Mouse (Mus musculus): ENCODE measurements around the gene Tspan32. TPM values are rescaled to one million over a fixed set of nuclear protein-coding genes. Genes with fewer than 3 reads are reported as not detected.
A peak's percentile ranks its signal among the peaks of the same experiment; 100 is the strongest.

The Tspan32 gene
- polyA plus RNA-seq, 1 experiment from 2014 or later, result 115 TPM

DNA sequence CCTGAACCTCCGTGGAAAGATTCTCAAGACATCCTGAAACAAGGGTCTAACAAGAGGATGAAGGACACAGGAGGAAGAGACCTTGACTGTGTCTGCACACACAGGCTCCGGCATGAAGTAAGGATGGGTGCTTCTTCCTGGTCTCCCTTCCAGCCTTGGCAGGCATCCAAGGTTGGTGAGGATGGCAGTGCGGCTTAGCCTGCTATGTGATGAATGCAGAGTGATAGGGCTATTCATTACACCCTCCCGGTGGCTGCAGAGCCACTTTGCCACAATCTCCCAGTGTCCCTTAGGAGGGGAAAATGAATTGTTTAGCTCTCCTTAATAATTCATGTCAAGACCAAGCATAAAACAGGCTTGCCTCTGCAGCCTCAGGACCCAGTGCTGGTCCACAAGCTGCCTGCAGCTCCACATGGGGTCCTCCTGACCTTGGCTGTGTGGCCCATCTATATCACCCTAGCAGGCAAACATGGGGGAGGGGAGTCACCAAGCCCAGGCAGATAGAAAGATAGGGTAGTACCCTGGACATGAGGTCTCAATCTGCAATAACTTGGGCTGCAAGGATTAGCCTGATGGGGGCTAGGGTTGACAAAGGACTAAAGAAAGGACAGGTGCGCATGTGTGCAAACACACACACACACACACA, 7.5 kb downstream of the Tspan32 start:
- H3K4me1 ChIP-seq (replicated peaks; ENCODE audit: control insufficient read depth, insufficient read depth, low read length), result peaks cover 44% of the 10 kb centered on the region
- DNase-seq (ENCODE audit: low spot score), result no peak
- WGBS, result 73% methylated on average over 5 of the region's 5 CpGs
- no peak overlapping the region for H3K4me3 ChIP-seq (ENCODE audit: low read depth, low read length)
- H3K27me3 ChIP-seq (replicated peaks; ENCODE audit: control insufficient read depth, insufficient read depth, low read length), result no peaks in the 10 kb centered on the region
- H3K9me3 ChIP-seq (ENCODE audit: control insufficient read depth, low read length), result no peaks in the 10 kb centered on the region
- ATAC-seq (replicated peaks; ENCODE audit: low FRiP score), result no peak
- H3K9ac ChIP-seq (ENCODE audit: low read depth, low read length), result no peak overlapping the region
- no peak overlapping the region for H3K27ac ChIP-seq (ENCODE audit: low read depth, low read length)
- no peaks in the 10 kb centered on the region for H3K36me3 ChIP-seq (ENCODE audit: control insufficient read depth, insufficient read depth, low read length)
- H3K4me2 ChIP-seq, result no peak overlapping the region

DNA sequence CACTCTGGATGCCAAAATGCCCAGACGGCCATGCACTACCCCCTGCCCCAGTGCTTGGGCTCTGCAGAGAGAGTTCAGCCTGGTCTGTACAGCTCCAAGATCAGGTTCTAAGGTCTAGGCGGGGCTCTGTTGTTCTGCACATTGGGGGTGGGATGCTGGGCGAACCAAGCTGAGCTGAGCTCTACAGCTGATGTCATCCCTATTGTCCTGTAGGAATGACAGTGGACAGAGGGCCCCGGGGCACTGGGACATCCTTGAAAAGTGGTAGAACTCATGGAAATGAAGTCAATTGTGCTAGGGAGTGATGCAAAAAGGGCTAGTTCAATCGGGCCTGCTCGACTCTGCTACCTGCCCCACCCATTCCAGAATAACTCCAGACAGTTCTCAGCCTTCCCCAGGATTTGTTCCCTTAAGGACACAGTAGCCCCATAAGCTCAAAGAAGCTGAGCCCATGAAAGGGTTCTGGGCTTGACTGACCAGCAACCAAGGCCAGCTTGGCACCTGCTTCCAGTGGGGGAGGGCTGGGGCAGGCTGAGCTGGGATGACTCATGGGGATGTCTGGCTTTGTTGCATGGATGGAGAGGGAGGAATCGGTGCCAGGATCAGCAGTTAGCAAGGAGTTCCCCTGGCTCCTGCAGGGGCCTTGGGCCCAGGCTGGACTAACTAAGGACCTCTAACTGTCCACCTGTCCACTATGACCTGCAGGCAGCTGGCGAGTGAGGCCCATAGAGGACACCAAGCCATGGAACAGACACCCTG, 8.8 kb downstream of the Tspan32 start:
- peaks cover 36% of the 10 kb centered on the region for H3K4me1 ChIP-seq (replicated peaks; ENCODE audit: control insufficient read depth, insufficient read depth, low read length)
- DNase-seq (ENCODE audit: low spot score), result no peak
- no peak overlapping the region for H3K27ac ChIP-seq (ENCODE audit: low read depth, low read length)
- H3K4me2 ChIP-seq, result no peak overlapping the region
- no peaks in the 10 kb centered on the region for H3K9me3 ChIP-seq (ENCODE audit: control insufficient read depth, low read length)
- no peaks in the 10 kb centered on the region for H3K27me3 ChIP-seq (replicated peaks; ENCODE audit: control insufficient read depth, insufficient read depth, low read length)
- H3K9ac ChIP-seq (ENCODE audit: low read depth, low read length), result no peak overlapping the region
- no peak overlapping the region for H3K4me3 ChIP-seq (ENCODE audit: low read depth, low read length)
- no peak for ATAC-seq (replicated peaks; ENCODE audit: low FRiP score)
- H3K36me3 ChIP-seq (ENCODE audit: control insufficient read depth, insufficient read depth, low read length), result no peaks in the 10 kb centered on the region
- WGBS, result 69% methylated on average over 8 of the region's 8 CpGs

DNA sequence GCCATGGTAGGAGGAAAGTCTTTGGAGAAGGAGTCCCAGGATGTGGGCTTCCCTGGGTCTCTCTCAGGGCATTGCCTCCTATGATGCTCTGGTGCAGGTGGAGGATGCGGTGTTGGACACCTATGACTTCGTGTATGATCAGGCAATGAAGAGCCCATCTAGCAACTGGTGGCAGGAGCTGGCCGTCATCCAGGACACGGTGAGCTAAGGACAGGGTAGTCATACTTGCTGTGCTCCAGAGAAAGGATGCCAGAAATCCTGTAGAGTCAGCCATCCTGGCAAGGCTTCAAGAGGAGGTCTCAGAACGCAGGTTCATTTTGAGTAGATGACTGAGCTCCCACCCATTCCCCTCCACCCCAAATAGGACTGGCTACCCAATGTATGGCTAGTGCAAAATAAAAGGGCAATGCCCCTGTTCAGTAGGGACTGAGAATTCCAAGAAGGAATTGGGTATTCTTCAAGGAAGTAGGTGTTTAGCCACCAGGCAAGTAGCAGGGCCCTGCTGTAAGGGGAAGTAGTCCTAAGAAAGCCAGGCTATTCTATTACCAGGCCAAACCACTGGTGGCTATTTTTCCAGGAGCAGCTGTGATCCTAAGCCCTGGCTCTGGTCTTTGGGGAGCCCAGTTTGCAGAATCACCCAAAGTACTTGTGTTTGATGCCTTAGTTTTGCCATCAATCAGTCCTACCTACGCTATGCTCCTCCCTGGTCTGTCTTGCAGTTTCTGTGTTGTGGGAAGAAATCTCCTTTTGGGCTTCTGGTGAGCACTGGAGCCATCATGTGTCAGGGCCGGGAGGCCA, 10.2 kb downstream of the Tspan32 start:
- H3K4me1 ChIP-seq (replicated peaks; ENCODE audit: control insufficient read depth, insufficient read depth, low read length), result peaks cover 23% of the 10 kb centered on the region
- H3K27ac ChIP-seq (ENCODE audit: low read depth, low read length), result no peak overlapping the region; the same call in 1 of the 2 replicates
- no peaks in the 10 kb centered on the region for H3K27me3 ChIP-seq (replicated peaks; ENCODE audit: control insufficient read depth, insufficient read depth, low read length)
- H3K36me3 ChIP-seq (ENCODE audit: control insufficient read depth, insufficient read depth, low read length), result no peaks in the 10 kb centered on the region
- DNase-seq (ENCODE audit: low spot score) (no peak), ATAC-seq (replicated peaks; ENCODE audit: low FRiP score) (no peak)
- H3K9ac ChIP-seq (ENCODE audit: low read depth, low read length), result no peak overlapping the region
- no peaks in the 10 kb centered on the region for H3K9me3 ChIP-seq (ENCODE audit: control insufficient read depth, low read length)
- no peak overlapping the region for H3K4me3 ChIP-seq (ENCODE audit: low read depth, low read length)
- 83% methylated on average over 7 of the region's 7 CpGs for WGBS
- no peak overlapping the region for H3K4me2 ChIP-seq

DNA sequence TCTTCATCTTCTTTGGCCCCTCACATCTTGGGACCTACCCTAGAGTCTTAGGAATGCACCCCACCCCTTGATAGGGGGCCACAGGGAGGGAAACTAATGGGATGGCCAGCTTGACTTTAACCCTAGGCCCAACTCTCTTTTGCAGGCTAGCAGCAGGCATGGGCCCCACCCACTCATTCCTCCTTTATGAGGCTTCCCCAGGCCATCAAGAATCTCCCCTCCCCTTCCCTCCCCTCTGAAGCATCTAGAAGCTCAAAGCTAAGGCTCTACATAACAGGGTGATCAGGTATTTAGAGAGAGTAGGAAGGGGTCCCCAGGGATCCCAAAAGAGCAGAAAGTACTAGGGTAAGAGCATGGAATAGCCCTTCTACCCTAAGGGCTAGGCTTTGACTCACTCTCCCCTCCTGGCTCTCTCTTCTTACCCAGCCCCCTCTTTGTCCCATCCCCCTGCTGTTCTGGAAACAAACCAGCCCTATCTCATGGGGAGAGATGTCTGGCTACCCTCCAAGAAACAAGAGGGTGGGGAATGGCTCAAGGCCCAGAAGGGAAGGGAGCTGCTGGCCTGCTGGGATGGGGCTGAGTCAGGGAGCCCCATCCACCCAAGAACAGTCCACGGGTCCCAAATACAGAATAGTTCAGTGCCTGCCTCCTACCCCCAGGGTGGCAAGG, 11.0 kb downstream of the Tspan32 start:
- Histone ChIP-seq H3K27me3 (replicated peaks; ENCODE audit: control insufficient read depth, insufficient read depth, low read length) (no peaks in the 10 kb centered on the region), H3K27ac (ENCODE audit: low read depth, low read length) (no peak overlapping the region)

DNA sequence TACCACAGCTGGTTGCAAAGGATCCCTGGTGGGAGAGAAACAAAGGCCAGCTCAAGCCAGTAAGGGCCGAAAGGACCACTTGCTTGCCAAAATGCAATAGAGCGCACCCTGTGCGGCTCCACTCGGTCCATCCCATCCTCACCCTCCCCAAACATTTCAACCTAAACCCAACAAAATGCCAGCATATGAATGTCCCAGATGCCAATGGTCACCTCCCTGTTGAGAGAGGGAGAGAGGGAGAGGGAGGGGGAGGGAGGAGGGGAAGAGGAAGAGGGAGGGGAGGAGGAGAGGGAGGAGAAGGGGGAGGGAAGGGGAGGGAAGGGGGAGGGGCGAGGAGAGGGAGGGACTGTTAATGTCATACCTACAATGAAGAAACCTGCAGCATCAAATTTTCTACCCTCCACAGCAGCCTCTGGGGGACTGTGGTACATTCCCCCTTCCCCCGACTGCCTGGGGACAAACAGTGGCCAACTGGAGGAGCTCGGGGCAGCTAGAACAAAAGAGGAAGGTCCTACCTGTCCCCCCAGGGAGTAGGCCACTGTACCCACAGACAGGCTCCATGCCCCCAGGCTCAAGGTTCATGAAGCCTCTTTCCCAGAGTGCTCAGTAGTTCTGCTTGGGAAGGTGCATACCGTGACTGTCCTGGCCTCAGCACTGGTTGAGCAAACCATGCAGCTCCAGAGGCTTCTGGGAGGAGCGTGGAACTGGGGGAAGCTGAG, 11.7 kb downstream of the Tspan32 start:
- Histone ChIP-seq H3K27me3 (replicated peaks; ENCODE audit: control insufficient read depth, insufficient read depth, low read length) (no peaks in the 10 kb centered on the region), H3K4me1 (replicated peaks; ENCODE audit: control insufficient read depth, insufficient read depth, low read length) (peaks cover 18% of the 10 kb centered on the region), H3K27ac (ENCODE audit: low read depth, low read length) (no peak overlapping the region), H3K4me3 (ENCODE audit: low read depth, low read length) (no peak overlapping the region), H3K9me3 (ENCODE audit: control insufficient read depth, low read length) (no peaks in the 10 kb centered on the region), H3K4me2 (no peak overlapping the region), H3K36me3 (ENCODE audit: control insufficient read depth, insufficient read depth, low read length) (no peaks in the 10 kb centered on the region), H3K9ac (ENCODE audit: low read depth, low read length) (no peak overlapping the region)
- DNase-seq (ENCODE audit: low spot score) (no peak), ATAC-seq (replicated peaks; ENCODE audit: low FRiP score) (no peak)
- WGBS, result 67% methylated on average over 9 of the region's 9 CpGs

More for the DNA sequence above, 11.0 kb downstream of the Tspan32 start:
- no peak overlapping the region for H3K4me3 ChIP-seq (ENCODE audit: low read depth, low read length)
- H3K9me3 ChIP-seq (ENCODE audit: control insufficient read depth, low read length), result no peaks in the 10 kb centered on the region
- H3K9ac ChIP-seq (ENCODE audit: low read depth, low read length), result no peak overlapping the region
- H3K4me1 ChIP-seq (replicated peaks; ENCODE audit: control insufficient read depth, insufficient read depth, low read length), result peaks cover 16% of the 10 kb centered on the region
- DNase-seq (ENCODE audit: low spot score), result no peak
- no peaks in the 10 kb centered on the region for H3K36me3 ChIP-seq (ENCODE audit: control insufficient read depth, insufficient read depth, low read length)
- no peak overlapping the region for H3K4me2 ChIP-seq
- WGBS, result 27% methylated on average over 1 of the region's 1 CpGs
- ATAC-seq (replicated peaks; ENCODE audit: low FRiP score), result no peak

DNA sequence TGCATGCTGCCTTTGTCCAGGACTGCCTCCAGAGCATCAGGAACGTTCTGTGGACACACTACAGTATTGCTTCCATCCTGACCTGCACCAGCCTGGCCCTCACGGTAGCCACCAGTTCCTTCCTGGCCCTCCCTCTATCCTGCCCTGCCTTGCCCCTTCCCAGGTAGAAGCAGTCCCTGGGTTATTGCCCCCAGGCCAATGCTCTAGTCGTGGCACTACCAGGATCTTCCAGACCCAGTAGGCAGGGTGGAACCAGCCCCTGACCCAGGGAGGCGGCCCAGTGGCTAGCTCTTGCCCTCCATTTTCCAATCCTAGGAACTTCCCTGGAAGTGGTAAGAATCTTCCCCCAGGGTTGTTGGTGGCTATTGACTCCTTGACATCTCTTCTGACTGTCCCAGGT, 12.3 kb downstream of the Tspan32 start:
- no peaks in the 10 kb centered on the region for H3K9me3 ChIP-seq (ENCODE audit: control insufficient read depth, low read length)
- peaks cover 15% of the 10 kb centered on the region for H3K4me1 ChIP-seq (replicated peaks; ENCODE audit: control insufficient read depth, insufficient read depth, low read length)
- no peaks in the 10 kb centered on the region for H3K36me3 ChIP-seq (ENCODE audit: control insufficient read depth, insufficient read depth, low read length)
- H3K4me3 ChIP-seq (ENCODE audit: low read depth, low read length), result no peak overlapping the region
- DNase-seq (ENCODE audit: low spot score), result no peak
- 78% methylated on average over 4 of the region's 4 CpGs for WGBS
- H3K27ac ChIP-seq (ENCODE audit: low read depth, low read length), result no peak overlapping the region
- H3K4me2 ChIP-seq, result no peak overlapping the region
- ATAC-seq (replicated peaks; ENCODE audit: low FRiP score), result no peak
- H3K9ac ChIP-seq (ENCODE audit: low read depth, low read length), result no peak overlapping the region
- no peaks in the 10 kb centered on the region for H3K27me3 ChIP-seq (replicated peaks; ENCODE audit: control insufficient read depth, insufficient read depth, low read length)

DNA sequence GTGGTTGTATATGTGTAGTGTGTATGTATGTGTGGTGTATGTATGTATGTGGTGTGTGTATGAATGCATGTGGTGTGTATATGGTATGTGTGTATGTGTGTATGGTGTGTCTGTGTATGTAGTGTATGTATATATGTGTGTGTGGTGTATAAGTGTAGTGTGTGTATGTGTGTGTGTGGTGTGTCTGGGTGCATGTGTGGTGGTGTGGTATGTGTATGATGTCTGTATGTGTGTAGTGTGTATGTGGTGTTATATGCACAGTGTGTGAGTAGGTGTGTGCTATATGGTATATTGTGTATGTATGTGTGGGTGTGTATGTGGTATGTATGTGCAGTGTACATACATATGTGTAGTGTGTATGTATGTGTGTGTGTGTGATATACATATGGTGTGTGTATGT, 15.2 kb downstream of the Tspan32 start:
- Histone ChIP-seq H3K36me3 (ENCODE audit: control insufficient read depth, insufficient read depth, low read length) (no peaks in the 10 kb centered on the region), H3K4me2 (no peak overlapping the region), H3K9me3 (ENCODE audit: control insufficient read depth, low read length) (no peaks in the 10 kb centered on the region), H3K4me3 (ENCODE audit: low read depth, low read length) (no peak overlapping the region), H3K27ac (ENCODE audit: low read depth, low read length) (no peak overlapping the region), H3K9ac (ENCODE audit: low read depth, low read length) (no peak overlapping the region), H3K4me1 (replicated peaks; ENCODE audit: control insufficient read depth, insufficient read depth, low read length) (peaks cover 14% of the 10 kb centered on the region; the same call in 1 of the 2 replicates), H3K27me3 (replicated peaks; ENCODE audit: control insufficient read depth, insufficient read depth, low read length) (no peaks in the 10 kb centered on the region)
- DNase-seq (ENCODE audit: low spot score) (no peak), ATAC-seq (replicated peaks; ENCODE audit: low FRiP score) (peak; percentile 2; the same call in 1 of the 2 replicates)

DNA sequence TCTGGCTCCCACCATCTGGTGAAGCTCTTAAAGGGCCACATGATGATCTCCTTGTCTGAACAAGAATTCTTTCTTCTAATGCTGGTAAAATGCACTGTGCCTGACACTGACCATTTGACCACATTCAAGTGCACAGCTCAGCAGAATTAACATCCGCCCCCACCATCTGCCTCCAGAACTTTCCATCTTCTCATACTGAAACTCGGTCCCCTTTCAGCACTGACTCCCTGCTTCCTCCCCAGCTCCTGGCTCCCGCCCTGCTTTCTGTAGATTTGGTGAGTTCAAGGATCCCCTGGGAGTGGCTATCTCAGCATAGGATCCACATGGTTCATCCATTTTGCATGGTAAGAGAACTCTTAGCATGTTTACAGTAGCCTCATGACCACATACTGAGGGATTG, 15.9 kb downstream of the Tspan32 start:
- Histone ChIP-seq H3K27ac (ENCODE audit: low read depth, low read length) (no peak overlapping the region), H3K4me3 (ENCODE audit: low read depth, low read length) (no peak overlapping the region), H3K4me1 (replicated peaks; ENCODE audit: control insufficient read depth, insufficient read depth, low read length) (peaks cover 10% of the 10 kb centered on the region; the same call in 1 of the 2 replicates), H3K4me2 (no peak overlapping the region), H3K36me3 (ENCODE audit: control insufficient read depth, insufficient read depth, low read length) (no peaks in the 10 kb centered on the region), H3K27me3 (replicated peaks; ENCODE audit: control insufficient read depth, insufficient read depth, low read length) (no peaks in the 10 kb centered on the region), H3K9me3 (ENCODE audit: control insufficient read depth, low read length) (no peaks in the 10 kb centered on the region), H3K9ac (ENCODE audit: low read depth, low read length) (no peak overlapping the region)
- no peak for ATAC-seq (replicated peaks; ENCODE audit: low FRiP score)
- WGBS, result 76% methylated on average over 3 of the region's 3 CpGs
- DNase-seq (ENCODE audit: low spot score), result no peak
